Mouse (Mus musculus) erythroblast, embryonic 14.5 days (primary cell): ENCODE measurements around the gene Casp4. TPM values are rescaled to one million over a fixed set of nuclear protein-coding genes. Genes with fewer than 3 reads are reported as not detected.

ENCODE experiments used
- H3K27me3 ChIP-seq: 2 replicates; pipeline ENCODE4 v1.6.1; 2012; ENCODE audit warnings: inconsistent platforms; ENCODE audit not compliant: control insufficient read depth
- H3K36me3 ChIP-seq: 2 replicates; pipeline ENCODE4 v1.6.1; 2012; ENCODE audit warnings: mild to moderate bottlenecking, inconsistent platforms; ENCODE audit not compliant: control insufficient read depth
- H3K4me1 ChIP-seq: 2 replicates; pipeline ENCODE4 v1.6.1; 2012; ENCODE audit warnings: inconsistent platforms; ENCODE audit not compliant: control insufficient read depth
- H3K4me3 ChIP-seq: replicated peaks from 2 replicates; pipeline ENCODE3; 2012; ENCODE audit warnings: moderate library complexity, mild to moderate bottlenecking, inconsistent platforms
- H3K9me3 ChIP-seq: 2 replicates; pipeline ENCODE4 v1.6.1; 2012; ENCODE audit warnings: low read length, inconsistent platforms, mixed read lengths; ENCODE audit not compliant: control insufficient read depth
- GATA1 ChIP-seq: IDR thresholded peaks from 2 replicates; pipeline ENCODE4 v1.6.1; 2012; ENCODE audit warnings: low read length, inconsistent platforms, mixed read lengths
- TAL1 ChIP-seq: IDR thresholded peaks from 3 replicates; pipeline ENCODE4 v1.6.1; 2012; ENCODE audit warnings: low read length, inconsistent platforms, mixed read lengths
- polyA plus RNA-seq: library from polyadenylated mRNA; stranded (reverse); fragments of >175 nt; gene quantifications from 2 replicates; pipeline ENCODE4 v1.2.3, GENCODE M21; 2012

Gene Casp4
- polyA plus RNA-seq, 1 experiment: not detected

GRCm38 (mm10) chr9:5299132-5299381, 9.6 kb upstream of the Casp4 start:
- H3K36me3 ChIP-seq: no peaks in the 10 kb centered on the region
- TF ChIP-seq GATA1 (no peak), TAL1 (no peak)
- H3K4me1 ChIP-seq: no peaks in the 10 kb centered on the region
- no peaks in the 10 kb centered on the region for H3K27me3 ChIP-seq
- H3K9me3 ChIP-seq: no peaks in the 10 kb centered on the region
- no peak overlapping the region for H3K4me3 ChIP-seq

GRCm38 (mm10) chr9:5310112-5310511, 1.5 kb downstream of the Casp4 start:
- no peak overlapping the region for H3K4me3 ChIP-seq
- TF ChIP-seq TAL1 (no peak), GATA1 (no peak)

GRCm38 (mm10) chr9:5311435-5311834, 2.8 kb downstream of the Casp4 start:
- no peaks in the 10 kb centered on the region for H3K9me3 ChIP-seq
- H3K4me1 ChIP-seq: no peaks in the 10 kb centered on the region
- no peak overlapping the region for H3K4me3 ChIP-seq
- no peaks in the 10 kb centered on the region for H3K36me3 ChIP-seq
- H3K27me3 ChIP-seq: no peaks in the 10 kb centered on the region
- TF ChIP-seq TAL1 (no peak), GATA1 (no peak)

More at GRCm38 (mm10) chr9:5310112-5310511, 1.5 kb downstream of the Casp4 start:
- Histone ChIP-seq H3K27me3 (no peaks in the 10 kb centered on the region), H3K9me3 (no peaks in the 10 kb centered on the region), H3K36me3 (no peaks in the 10 kb centered on the region), H3K4me1 (no peaks in the 10 kb centered on the region)

GRCm38 (mm10) chr9:5328204-5328603, 19.6 kb downstream of the Casp4 start:
- no peaks in the 10 kb centered on the region for H3K36me3 ChIP-seq
- H3K4me1 ChIP-seq: no peaks in the 10 kb centered on the region
- no peak overlapping the region for H3K4me3 ChIP-seq
- TF ChIP-seq GATA1 (no peak), TAL1 (no peak)
- H3K9me3 ChIP-seq: no peaks in the 10 kb centered on the region
- no peaks in the 10 kb centered on the region for H3K27me3 ChIP-seq

GRCm38 (mm10) chr9:5332441-5332840, 23.8 kb downstream of the Casp4 start:
- Histone ChIP-seq H3K4me3 (no peak overlapping the region), H3K4me1 (no peaks in the 10 kb centered on the region), H3K9me3 (no peaks in the 10 kb centered on the region), H3K36me3 (no peaks in the 10 kb centered on the region), H3K27me3 (no peaks in the 10 kb centered on the region)
- TF ChIP-seq GATA1: no peak

GRCm38 (mm10) chr9:5333422-5333821, 24.8 kb downstream of the Casp4 start:
- H3K4me3 ChIP-seq: no peak overlapping the region
- no peak for TF ChIP-seq TAL1
- no peak for TF ChIP-seq GATA1
- no peaks in the 10 kb centered on the region for H3K27me3 ChIP-seq
- H3K36me3 ChIP-seq: no peaks in the 10 kb centered on the region
- H3K4me1 ChIP-seq: no peaks in the 10 kb centered on the region
- no peaks in the 10 kb centered on the region for H3K9me3 ChIP-seq

GRCm38 (mm10) chr9:5343092-5343491, 34.5 kb downstream of the Casp4 start:
- Histone ChIP-seq H3K4me3 (no peak overlapping the region), H3K9me3 (no peaks in the 10 kb centered on the region), H3K36me3 (no peaks in the 10 kb centered on the region), H3K27me3 (no peaks in the 10 kb centered on the region), H3K4me1 (no peaks in the 10 kb centered on the region)
- TF ChIP-seq GATA1: no peak
- no peak for TF ChIP-seq TAL1

- H3K4me3 ChIP-seq: no peak overlapping the region
- H3K36me3 ChIP-seq: no peaks in the 10 kb centered on the region
- H3K27me3 ChIP-seq: no peaks in the 10 kb centered on the region
- no peaks in the 10 kb centered on the region for H3K9me3 ChIP-seq
- no peaks in the 10 kb centered on the region for H3K4me1 ChIP-seq
- TF ChIP-seq TAL1 (no peak), GATA1 (no peak)
Observed at GRCm38 (mm10) chr9:5344090-5344489, 35.5 kb downstream of the Casp4 start.

- no peaks in the 10 kb centered on the region for H3K4me1 ChIP-seq
- H3K9me3 ChIP-seq: no peaks in the 10 kb centered on the region
- H3K27me3 ChIP-seq: no peaks in the 10 kb centered on the region
- TF ChIP-seq TAL1 (no peak), GATA1 (no peak)
- H3K36me3 ChIP-seq: no peaks in the 10 kb centered on the region
- no peak within 1 kb of the TSS for H3K4me3 ChIP-seq
Observed at GRCm38 (mm10) chr9:5345291-5345898, 36.8 kb downstream of the Casp4 start, which contains the start of gene Casp12. Gene Casp12 (plus strand): TSS chr9:5345430.

GRCm38 (mm10) chr9:5347381-5347780, 38.8 kb downstream of the Casp4 start:
- no peaks in the 10 kb centered on the region for H3K36me3 ChIP-seq
- H3K9me3 ChIP-seq: no peaks in the 10 kb centered on the region

More at GRCm38 (mm10) chr9:5347381-5347780, 38.8 kb downstream of the Casp4 start:
- Histone ChIP-seq H3K4me3 (no peak overlapping the region), H3K27me3 (no peaks in the 10 kb centered on the region), H3K4me1 (no peaks in the 10 kb centered on the region)
- no peak for TF ChIP-seq GATA1
- no peak for TF ChIP-seq TAL1
